12 mouse cellular contexts compared by ENCODE assay signal in genomic region chr1:37474046-37474445, GRCm38 (mm10). TPM values are rescaled to one million over a fixed set of nuclear protein-coding genes. Genes with fewer than 3 reads are reported as not detected.
A peak's percentile ranks its signal among the peaks of the same experiment; 100 is the strongest.
DNase-seq lines count a peak whose midpoint lies in the region; ATAC-seq and TF ChIP-seq lines count a peak whose summit lies in the region.
"Had no signal": no experiment of that assay in that cellular context is flagged by ENCODE, and none has a peak within 500 bp of the region (broad histone marks: within the 10 kb centered on the region; RNA-seq: fewer than 3 reads in every experiment).

No protein-coding gene starts in this region.

- no peak overlapping the region for H3K27ac ChIP-seq in heart, embryonic 10.5 days
- H3K27ac ChIP-seq in spleen, adult 2 months (ENCODE audit: insufficient read depth, low read length) = peak overlapping the region; percentile 86
- H3K27ac ChIP-seq in liver, embryonic 16.5 days (ENCODE audit: low read length) = peak overlapping the region; percentile 54; the same call in 1 of the 2 replicates
- H3K27ac ChIP-seq: forebrain, embryonic 10.5 days; hindbrain, embryonic 15.5 days had no signal

- 0 out of 2 replicates have a peak, but pooled peaks cover 6% of the 10 kb centered on the region for H3K4me1 ChIP-seq in heart, embryonic 10.5 days
- peaks cover 32% of the 10 kb centered on the region; the same call in 1 of the 2 replicates for H3K4me1 ChIP-seq in spleen, adult 2 months (ENCODE audit: control insufficient read depth, insufficient read depth, insufficient read length)
- H3K4me1 ChIP-seq in liver, embryonic 16.5 days (ENCODE audit: control insufficient read depth, low read depth, low read length) = peaks cover 19% of the 10 kb centered on the region
- H3K4me1 ChIP-seq: forebrain, embryonic 10.5 days; hindbrain, embryonic 15.5 days had no signal

- H3K9me3 ChIP-seq in heart, embryonic 10.5 days = no peaks in the 10 kb centered on the region
- H3K9me3 ChIP-seq in liver, embryonic 16.5 days (replicated peaks; ENCODE audit: control insufficient read depth, low read length) = no peaks in the 10 kb centered on the region
- H3K9me3 ChIP-seq: forebrain, embryonic 10.5 days; hindbrain, embryonic 15.5 days had no signal

- no peaks in the 10 kb centered on the region for H3K36me3 ChIP-seq in heart, embryonic 10.5 days
- H3K36me3 ChIP-seq in spleen, adult 2 months (ENCODE audit: control insufficient read depth, insufficient read depth, low read length) = no peaks in the 10 kb centered on the region
- no peaks in the 10 kb centered on the region for H3K36me3 ChIP-seq in liver, embryonic 16.5 days (ENCODE audit: control insufficient read depth, insufficient read depth)
- H3K36me3 ChIP-seq: forebrain, embryonic 10.5 days; hindbrain, embryonic 15.5 days had no signal

- TF ChIP-seq CTCF in spleen, adult 2 months (IDR thresholded peaks at IDR 0.05; ENCODE audit: extremely low read depth, insufficient read depth, insufficient read length, insufficient replicate concordance) = no peak

- H3K27me3 ChIP-seq in heart, embryonic 10.5 days (ENCODE audit: insufficient read depth, poor library complexity, severe bottlenecking) = no peaks in the 10 kb centered on the region
- H3K27me3 ChIP-seq in spleen, adult 2 months (ENCODE audit: control insufficient read depth, insufficient read depth, low read length) = no peaks in the 10 kb centered on the region
- H3K27me3 ChIP-seq in liver, embryonic 16.5 days (ENCODE audit: control insufficient read depth, insufficient read depth, low read depth, low read length) = no peaks in the 10 kb centered on the region
- H3K27me3 ChIP-seq: hindbrain, embryonic 15.5 days had no signal

- ATAC-seq in liver, embryonic 16.5 days (ENCODE audit: low read depth) = no peak
- ATAC-seq in activated CD4-positive, CD25-positive, alpha-beta regulatory T cell, adult 4 months = no peak

- TF ChIP-seq POLR2A in spleen, adult 2 months (IDR thresholded peaks at IDR 0.05; ENCODE audit: low read depth, low read length) = no peak

- H3K9ac ChIP-seq in liver, embryonic 16.5 days (ENCODE audit: low read depth, low read length) = no peak overlapping the region
- H3K9ac ChIP-seq: hindbrain, embryonic 15.5 days had no signal

- peak; percentile 90 for DNase-seq in heart, adult 11 months
- DNase-seq in heart, embryonic 10.5 days (ENCODE audit: low spot score) = no peak
- DNase-seq in spleen, adult 2 months (ENCODE audit: low read depth in 1 of 2, low spot score in 2 of 2) = peak in 1 of 2 experiments; percentile 63
- DNase-seq in spleen, adult 12 weeks (ENCODE audit: low spot score) = no peak
- DNase-seq in thymus, postnatal 14 days = peak; percentile 55
- DNase-seq in urinary bladder, postnatal 36 days (ENCODE audit: low spot score in 2 of 2) = no peak
- DNase-seq: gastrocnemius, postnatal 36 days; kidney, postnatal 25 days had no signal

- 0 out of 2 replicates have a peak overlapping the region, but pooled peaks have one; percentile 10 for H3K4me2 ChIP-seq in liver, embryonic 16.5 days (ENCODE audit: low read depth, low read length)
- H3K4me2 ChIP-seq: hindbrain, embryonic 15.5 days had no signal

- no peak overlapping the region for H3K4me3 ChIP-seq in heart, embryonic 10.5 days
- H3K4me3 ChIP-seq in spleen, adult 2 months (ENCODE audit: extremely low read depth, insufficient read depth, insufficient read length) = no peak overlapping the region
- no peak overlapping the region for H3K4me3 ChIP-seq in liver, embryonic 16.5 days (ENCODE audit: low read depth, low read length)
- H3K4me3 ChIP-seq: forebrain, embryonic 10.5 days; hindbrain, embryonic 15.5 days had no signal

- WGBS in heart, embryonic 10.5 days = 62% methylated on average over 8 of the region's 8 CpGs
- whole genome bisulfite sequencing in spleen, adult 2 months = 19% methylated on average over 8 of the region's 8 CpGs
- 49% methylated on average over 8 of the region's 8 CpGs for whole genome bisulfite sequencing in liver, embryonic 16.5 days (ENCODE audit: insufficient replicate concordance)

RNA-seq across cellular contexts. Expression of gene Unc50, which starts 44.1 kb away (rescaled TPM):
- polyA plus RNA-seq in heart, embryonic 10.5 days (2016; fragmentation: Nextera tagmentation; extraction: Ambion mirVana) = 86.2 and 97.7 TPM in 2 replicates
- 32.7 and 35.2 TPM in 2 replicates for polyA plus RNA-seq in spleen, adult 2 months (2012; rRNA removed)
- 63.1 and 64.0 TPM in 2 replicates for polyA plus RNA-seq in liver, embryonic 16.5 days (2015; fragmentation: Nextera tagmentation; extraction: Ambion mirVana)
- 10 to 100 TPM; 50.7 to 63.2 TPM for polyA plus RNA-seq in activated CD4-positive, CD25-positive, alpha-beta regulatory T cell, adult 4 months (2017; shearing (Covaris generic))

RNA-seq across cellular contexts. Expression of gene Coa5, which starts 44.1 kb away (rescaled TPM):
- polyA plus RNA-seq in heart, embryonic 10.5 days (2016; fragmentation: Nextera tagmentation; extraction: Ambion mirVana) = 71.4 and 96.5 TPM in 2 replicates
- 27.7 and 30.8 TPM in 2 replicates for polyA plus RNA-seq in spleen, adult 2 months (2012; rRNA removed)
- polyA plus RNA-seq in liver, embryonic 16.5 days (2015; fragmentation: Nextera tagmentation; extraction: Ambion mirVana) = 24.3 and 25.0 TPM in 2 replicates
- 10 to 100 TPM; 64.8 to 68.5 TPM for polyA plus RNA-seq in activated CD4-positive, CD25-positive, alpha-beta regulatory T cell, adult 4 months (2017; shearing (Covaris generic))

Comparison
In these comparisons a context has a peak if more than half of its experiments do, and no peak if none do; other contexts are left out.
1. DNase-seq: peak in heart, adult 11 months (single experiment) and thymus, postnatal 14 days (single experiment); none in heart, embryonic 10.5 days (single experiment), spleen, adult 12 weeks (single experiment) and urinary bladder, postnatal 36 days (0 of 2).